Mouse (Mus musculus) intestine, embryonic 15.5 days (tissue): ENCODE data around the gene Hist1h2bh. TPM values are rescaled to one million over a fixed set of nuclear protein-coding genes. Genes with fewer than 3 reads are reported as not detected.
A peak's percentile ranks its signal among the peaks of the same experiment; 100 is the strongest.

Experiments
- ATAC-seq: fragments of 200-750 bp; cut with Nextera tagmentation; 2 replicates; pipeline ENCODE4 v1.8.0; 2017; ENCODE audit warnings: moderate TSS enrichment, moderate library complexity
- H3K27ac ChIP-seq: fragments of 300-500 bp; sonication (generic); 2 replicates; pipeline ENCODE4 v1.5.1; 2015; ENCODE audit warnings: mild to moderate bottlenecking, inconsistent platforms
- H3K27me3 ChIP-seq: fragments of 300-500 bp; sonication (generic); replicated peaks from 2 replicates; pipeline ENCODE4 v1.6.1; 2015; ENCODE audit warnings: inconsistent platforms
- H3K36me3 ChIP-seq: fragments of 300-500 bp; sonication (generic); 2 replicates; pipeline ENCODE4 v1.6.1; 2015; ENCODE audit warnings: inconsistent platforms
- H3K4me1 ChIP-seq: fragments of 300-500 bp; sonication (generic); replicated peaks from 2 replicates; pipeline ENCODE4 v1.6.1; 2015; ENCODE audit warnings: inconsistent platforms
- H3K4me2 ChIP-seq: fragments of 300-500 bp; sonication (generic); replicated peaks from 2 replicates; pipeline ENCODE4 v1.6.1; 2015; ENCODE audit warnings: mild to moderate bottlenecking, inconsistent platforms
- H3K4me3 ChIP-seq: fragments of 300-500 bp; sonication (generic); replicated peaks from 2 replicates; pipeline ENCODE4 v1.5.1; 2015; ENCODE audit warnings: inconsistent platforms
- H3K9ac ChIP-seq: fragments of 300-500 bp; sonication (generic); 2 replicates; pipeline ENCODE4 v1.6.1; 2015; ENCODE audit warnings: inconsistent platforms
- H3K9me3 ChIP-seq: fragments of 300-500 bp; sonication (generic); 2 replicates; pipeline ENCODE4 v1.6.1; 2016; ENCODE audit warnings: inconsistent platforms
- WGBS: fragments of 180-500 bp; shearing (Covaris S2); methylation state at CpG from one replicate; pipeline ENCODE4 v1.1.7; 2015; 5-methylcytosine and 5-hydroxymethylcytosine counted together
- polyA plus RNA-seq: library from polyadenylated mRNA; unstranded; fragments of >200 nt; fragmentation: Nextera tagmentation; extraction: Ambion mirVana; gene quantifications from 2 replicates; pipeline ENCODE4 v1.2.1, GENCODE M21; 2015

Gene Hist1h2bh
- polyA plus RNA-seq, 1 experiment from 2014 or later, result 1.1 TPM

DNA sequence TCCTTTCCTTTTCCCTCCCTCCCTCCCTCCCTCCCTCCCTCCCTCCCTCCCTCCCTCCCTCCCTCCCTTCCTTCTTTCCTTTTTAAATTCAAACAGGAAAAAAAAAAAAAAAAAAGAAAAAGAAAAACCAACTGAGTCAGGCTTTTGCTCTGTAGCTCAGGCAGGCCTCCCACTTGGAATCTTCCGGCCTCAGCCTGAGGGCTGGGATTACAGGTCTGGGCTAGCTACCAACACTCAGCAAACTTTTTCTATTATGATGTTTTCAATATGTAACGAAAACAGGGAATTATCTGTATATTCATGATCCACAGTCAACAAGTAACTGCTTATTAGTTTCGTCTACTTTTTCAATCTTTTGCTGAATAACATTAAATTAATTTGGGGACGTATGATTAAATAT, 40.3 kb downstream of the Hist1h2bh start:
- no peak overlapping the region for H3K4me2 ChIP-seq
- no peaks in the 10 kb centered on the region for H3K9me3 ChIP-seq
- no peak overlapping the region for H3K27ac ChIP-seq
- H3K9ac ChIP-seq, result no peak overlapping the region
- no peaks in the 10 kb centered on the region for H3K36me3 ChIP-seq
- no peak overlapping the region for H3K4me3 ChIP-seq
- WGBS, result 64% methylated on average over 4 of the region's 4 CpGs
- no peak for ATAC-seq
- H3K4me1 ChIP-seq, result peaks cover 4% of the 10 kb centered on the region; the same call in 1 of the 2 replicates
- H3K27me3 ChIP-seq, result no peaks in the 10 kb centered on the region

GRCm38 (mm10) chr13:23502031-23502567, 41.1 kb downstream of the Hist1h2bh start:
- WGBS, result 38% methylated on average over 9 of the region's 9 CpGs
- no peak for ATAC-seq
- H3K9me3 ChIP-seq, result no peaks in the 10 kb centered on the region

GRCm38 (mm10) chr13:23501511-23501910, 41.7 kb downstream of the Hist1h2bh start:
- peak overlapping the region; percentile 39 for H3K4me2 ChIP-seq
- H3K36me3 ChIP-seq, result no peaks in the 10 kb centered on the region
- H3K9me3 ChIP-seq, result no peaks in the 10 kb centered on the region
- no peaks in the 10 kb centered on the region for H3K27me3 ChIP-seq
- H3K27ac ChIP-seq, result no peak overlapping the region
- H3K4me1 ChIP-seq, result peaks cover 1% of the 10 kb centered on the region; the same call in 1 of the 2 replicates
- H3K9ac ChIP-seq, result no peak overlapping the region
- H3K4me3 ChIP-seq, result no peak overlapping the region
- ATAC-seq, result no peak
- 32% methylated on average over 5 of the region's 5 CpGs for WGBS

More at GRCm38 (mm10) chr13:23502031-23502567, 41.1 kb downstream of the Hist1h2bh start:
- peaks cover 4% of the 10 kb centered on the region; the same call in 1 of the 2 replicates for H3K4me1 ChIP-seq
- H3K4me2 ChIP-seq, result peak overlapping the region; percentile 39; the same call in 1 of the 2 replicates
- H3K27me3 ChIP-seq, result no peaks in the 10 kb centered on the region
- no peak overlapping the region for H3K4me3 ChIP-seq
- no peak overlapping the region for H3K27ac ChIP-seq
- no peak overlapping the region for H3K9ac ChIP-seq
- no peaks in the 10 kb centered on the region for H3K36me3 ChIP-seq

- Histone ChIP-seq H3K27me3 (no peaks in the 10 kb centered on the region), H3K4me3 (no peak overlapping the region), H3K4me1 (no peaks in the 10 kb centered on the region), H3K9me3 (no peaks in the 10 kb centered on the region), H3K4me2 (0 out of 2 replicates have a peak overlapping the region, but pooled peaks have one; percentile 18), H3K9ac (no peak overlapping the region), H3K27ac (no peak overlapping the region), H3K36me3 (no peaks in the 10 kb centered on the region)
- WGBS, result 6% methylated on average over 17 of the region's 17 CpGs
- ATAC-seq, result peak; percentile 87
Observed at GRCm38 (mm10) chr13:23500424-23501200, 42.6 kb downstream of the Hist1h2bh start.

GRCm38 (mm10) chr13:23499943-23500342, 43.2 kb downstream of the Hist1h2bh start:
- Histone ChIP-seq H3K36me3 (no peaks in the 10 kb centered on the region), H3K4me2 (no peak overlapping the region), H3K27me3 (no peaks in the 10 kb centered on the region), H3K9me3 (no peaks in the 10 kb centered on the region), H3K27ac (no peak overlapping the region), H3K4me1 (no peaks in the 10 kb centered on the region), H3K9ac (no peak overlapping the region), H3K4me3 (no peak overlapping the region)
- 30% methylated on average over 7 of the region's 7 CpGs for WGBS
- ATAC-seq, result peak; percentile 57; the same call in 1 of the 2 replicates

- Histone ChIP-seq H3K27ac (no peak overlapping the region), H3K4me2 (peak overlapping the region; percentile 49), H3K9ac (no peak overlapping the region), H3K4me3 (peak overlapping the region; percentile 14), H3K9me3 (no peaks in the 10 kb centered on the region), H3K4me1 (no peaks in the 10 kb centered on the region), H3K36me3 (no peaks in the 10 kb centered on the region), H3K27me3 (no peaks in the 10 kb centered on the region)
- ATAC-seq, result no peak
- 8% methylated on average over 10 of the region's 10 CpGs for WGBS
Observed at GRCm38 (mm10) chr13:23498653-23499052, 44.5 kb downstream of the Hist1h2bh start.

GRCm38 (mm10) chr13:23497656-23498321, 45.4 kb downstream of the Hist1h2bh start:
- WGBS, result 9% methylated on average over 19 of the region's 19 CpGs

DNA sequence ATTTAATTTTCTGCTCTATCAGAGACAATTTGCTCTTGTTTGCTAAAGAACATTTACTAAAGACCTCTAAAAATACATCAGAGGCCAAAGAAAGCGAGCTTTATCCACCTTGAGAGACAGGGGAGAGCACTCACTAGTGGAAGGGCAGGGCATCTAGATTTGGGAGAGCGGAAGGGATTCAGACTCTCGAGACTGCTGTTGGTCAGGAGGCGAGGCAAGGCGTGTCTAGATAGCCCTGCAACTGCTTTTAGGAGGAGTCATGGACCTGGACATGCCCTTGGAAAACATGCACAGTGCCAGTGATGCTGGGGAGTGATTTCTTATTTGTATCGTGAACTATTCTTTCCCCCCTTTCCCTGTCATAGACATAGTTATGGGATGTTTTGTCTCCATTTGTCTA, 47.7 kb downstream of the Hist1h2bh start:
- H3K27me3 ChIP-seq, result no peaks in the 10 kb centered on the region
- ATAC-seq, result no peak
- H3K4me2 ChIP-seq, result no peak overlapping the region
- 80% methylated on average over 6 of the region's 6 CpGs for WGBS
- no peak overlapping the region for H3K4me3 ChIP-seq
- no peak overlapping the region for H3K27ac ChIP-seq
- no peaks in the 10 kb centered on the region for H3K9me3 ChIP-seq
- no peaks in the 10 kb centered on the region for H3K4me1 ChIP-seq
- no peak overlapping the region for H3K9ac ChIP-seq
- no peaks in the 10 kb centered on the region for H3K36me3 ChIP-seq

More at GRCm38 (mm10) chr13:23497656-23498321, 45.4 kb downstream of the Hist1h2bh start:
- Histone ChIP-seq H3K9me3 (no peaks in the 10 kb centered on the region), H3K27ac (no peak overlapping the region), H3K4me2 (peak overlapping the region; percentile 49), H3K27me3 (no peaks in the 10 kb centered on the region), H3K36me3 (no peaks in the 10 kb centered on the region), H3K9ac (no peak overlapping the region), H3K4me3 (0 out of 2 replicates have a peak overlapping the region, but pooled peaks have one; percentile 12), H3K4me1 (no peaks in the 10 kb centered on the region)
- ATAC-seq, result peak; percentile 57

DNA sequence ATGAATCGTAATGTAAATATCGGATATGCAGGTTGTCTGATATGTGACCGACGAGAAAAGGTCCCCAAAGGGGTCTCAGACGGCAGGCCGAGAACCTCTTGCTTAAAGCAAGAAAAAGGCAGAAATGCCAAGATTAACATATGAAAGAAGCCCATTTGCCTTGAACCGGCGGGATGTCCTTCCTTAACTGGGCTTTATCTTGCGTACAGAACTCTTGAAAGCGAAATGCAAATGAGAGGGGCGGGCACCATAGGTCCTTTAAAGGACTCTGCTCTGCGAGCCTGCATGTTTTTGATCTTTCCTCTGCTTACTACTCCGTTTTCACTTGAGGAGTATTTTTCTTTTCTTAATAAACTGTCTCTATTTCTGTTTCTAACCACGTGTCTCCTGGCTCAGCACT, 51.2 kb downstream of the Hist1h2bh start:
- H3K4me2 ChIP-seq, result peak overlapping the region; percentile 56
- no peaks in the 10 kb centered on the region for H3K4me1 ChIP-seq
- H3K9ac ChIP-seq, result no peak overlapping the region
- H3K27me3 ChIP-seq, result no peaks in the 10 kb centered on the region
- 14% methylated on average over 14 of the region's 14 CpGs for WGBS
- H3K4me3 ChIP-seq, result peak overlapping the region; percentile 26
- no peak for ATAC-seq
- H3K27ac ChIP-seq, result no peak overlapping the region
- H3K36me3 ChIP-seq, result no peaks in the 10 kb centered on the region
- H3K9me3 ChIP-seq, result no peaks in the 10 kb centered on the region

Other genes with a start within 250 kb of the Hist1h2bh start
- 34.5 and 40.5 TPM in 2 replicates for gene Zfp322a, start 174.2 kb downstream of the Hist1h2bh start, polyA plus RNA-seq
- 11.2 TPM in 2 replicates for gene Abt1, start 119.5 kb downstream of the Hist1h2bh start, polyA plus RNA-seq
- gene Btn1a1, start 77.5 kb downstream of the Hist1h2bh start, polyA plus RNA-seq, result 0.08 and 0.11 TPM in 2 replicates
- 0.16 and 0.23 TPM in 2 replicates for gene Btn2a2, start 54.5 kb downstream of the Hist1h2bh start, polyA plus RNA-seq
- 4.6 and 4.8 TPM in 2 replicates for gene Hist1h4h, start 12.3 kb downstream of the Hist1h2bh start, polyA plus RNA-seq
- 6.7 TPM in 1 of 2 replicates, not detected in the other for gene Hist1h2af, start 9.5 kb downstream of the Hist1h2bh start, polyA plus RNA-seq
- gene Hist1h3g, start 8.0 kb downstream of the Hist1h2bh start, polyA plus RNA-seq, result 6.1 and 6.2 TPM in 2 replicates
- gene Hist1h3f, start 660 bp upstream of the Hist1h2bh start, polyA plus RNA-seq, result 0.45 and 0.97 TPM in 2 replicates
- 0.88 and 1.0 TPM in 2 replicates for gene Hist1h4f, start 8.3 kb upstream of the Hist1h2bh start, polyA plus RNA-seq
- 0.46 and 0.64 TPM in 2 replicates for gene Hist1h1d, start 9.9 kb upstream of the Hist1h2bh start, polyA plus RNA-seq
- 3.5 and 4.3 TPM in 2 replicates for gene Hist1h3e, start 19.0 kb upstream of the Hist1h2bh start, polyA plus RNA-seq
- 76.9 and 89.5 TPM in 2 replicates for gene Hist1h2ae, start 27.8 kb upstream of the Hist1h2bh start, polyA plus RNA-seq
- gene Hist1h2bg, start 28.0 kb upstream of the Hist1h2bh start, polyA plus RNA-seq, result 7.1 and 11.5 TPM in 2 replicates
- 4.2 and 4.5 TPM in 2 replicates for gene Hist1h2bf, start 30.8 kb upstream of the Hist1h2bh start, polyA plus RNA-seq
- gene Hist1h2ad, start 31.0 kb upstream of the Hist1h2bh start, polyA plus RNA-seq, result 1.8 and 3.0 TPM in 2 replicates
- gene Hist1h3d, start 32.4 kb upstream of the Hist1h2bh start, polyA plus RNA-seq, result 5.2 and 6.2 TPM in 2 replicates
- gene Hist1h4d, start 38.2 kb upstream of the Hist1h2bh start, polyA plus RNA-seq, result 98.7 and 101 TPM in 2 replicates
- gene Hist1h2be, start 77.7 kb upstream of the Hist1h2bh start, polyA plus RNA-seq, result 1.6 and 2.0 TPM in 2 replicates
- 17.6 and 21.2 TPM in 2 replicates for gene Hist1h1e, start 79.2 kb upstream of the Hist1h2bh start, polyA plus RNA-seq
- gene Hist1h2ac, start 140.6 kb upstream of the Hist1h2bh start, polyA plus RNA-seq, result 1.3 and 1.5 TPM in 2 replicates
- gene Hist1h2bc, start 140.8 kb upstream of the Hist1h2bh start, polyA plus RNA-seq, result 79.3 and 89.9 TPM in 2 replicates
- not detected in 2 replicates for gene Hist1h1t, start 152.4 kb upstream of the Hist1h2bh start, polyA plus RNA-seq
- gene Hist1h4c, start 155.1 kb upstream of the Hist1h2bh start, polyA plus RNA-seq, result 4.7 and 5.7 TPM in 2 replicates
- gene Hfe, start 167.5 kb upstream of the Hist1h2bh start, polyA plus RNA-seq, result 6.4 and 7.9 TPM in 2 replicates
- gene Hist1h1c, start 195.4 kb upstream of the Hist1h2bh start, polyA plus RNA-seq, result 32.4 and 36.0 TPM in 2 replicates
- gene Hist1h3c, start 202.2 kb upstream of the Hist1h2bh start, polyA plus RNA-seq, result 4.4 and 7.7 TPM in 2 replicates
- 2.4 and 3.8 TPM in 2 replicates for gene Hist1h2bb, start 203.3 kb upstream of the Hist1h2bh start, polyA plus RNA-seq
- 39.8 and 44.9 TPM in 2 replicates for gene Hist1h2ab, start 207.7 kb upstream of the Hist1h2bh start, polyA plus RNA-seq
- 6.4 and 9.2 TPM in 2 replicates for gene Hist1h3b, start 208.9 kb upstream of the Hist1h2bh start, polyA plus RNA-seq
- 3.8 and 5.5 TPM in 2 replicates for gene Hist1h4b, start 213.6 kb upstream of the Hist1h2bh start, polyA plus RNA-seq
- 0.48 and 1.3 TPM in 2 replicates for gene Hist1h4a, start 217.8 kb upstream of the Hist1h2bh start, polyA plus RNA-seq
- 4.3 and 6.4 TPM in 2 replicates for gene Hist1h3a, start 219.0 kb upstream of the Hist1h2bh start, polyA plus RNA-seq
- gene Hist1h1a, start 220.3 kb upstream of the Hist1h2bh start, polyA plus RNA-seq, result 1.2 and 2.2 TPM in 2 replicates
- not detected in 2 replicates for gene Trim38, start 226.5 kb upstream of the Hist1h2bh start, polyA plus RNA-seq